Mouse (Mus musculus) spleen, embryonic (tissue): ENCODE measurements around the gene Bace2.

Experiments used
- CTCF ChIA-PET: fragments of 350-600 bp; sonication (Branson Sonifier 250); formaldehyde crosslinking; loops from one replicate; lab custom pipeline; 2022; lab: Charles Lee

The Bace2 gene

DNA sequence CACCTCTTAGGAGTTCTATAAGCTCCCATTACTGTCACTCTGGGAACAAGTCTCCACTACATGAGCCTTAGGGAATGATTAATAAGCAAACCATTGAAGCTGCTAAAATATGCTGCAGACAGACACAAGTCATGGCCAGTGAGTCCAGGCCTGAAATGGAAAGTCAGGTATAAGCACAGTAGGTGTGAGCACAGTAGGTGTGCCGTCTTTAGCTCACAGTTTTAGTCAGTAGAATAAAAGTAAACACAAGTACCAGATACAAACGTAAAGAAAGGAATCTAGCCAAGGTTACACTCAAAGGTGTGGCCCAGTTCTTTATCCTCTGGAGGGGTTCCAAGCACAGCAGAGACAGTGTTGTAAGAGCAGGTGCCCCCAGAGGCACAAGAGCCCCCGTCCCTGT, 110.9 kb downstream of the Bace2 start:
- CTCF ChIA-PET, result interaction anchor here (0.6 kb wide), 1 partner anchor 1039 kb away, joined by 4 read pairs; no protein-coding TSS in a partner anchor

DNA sequence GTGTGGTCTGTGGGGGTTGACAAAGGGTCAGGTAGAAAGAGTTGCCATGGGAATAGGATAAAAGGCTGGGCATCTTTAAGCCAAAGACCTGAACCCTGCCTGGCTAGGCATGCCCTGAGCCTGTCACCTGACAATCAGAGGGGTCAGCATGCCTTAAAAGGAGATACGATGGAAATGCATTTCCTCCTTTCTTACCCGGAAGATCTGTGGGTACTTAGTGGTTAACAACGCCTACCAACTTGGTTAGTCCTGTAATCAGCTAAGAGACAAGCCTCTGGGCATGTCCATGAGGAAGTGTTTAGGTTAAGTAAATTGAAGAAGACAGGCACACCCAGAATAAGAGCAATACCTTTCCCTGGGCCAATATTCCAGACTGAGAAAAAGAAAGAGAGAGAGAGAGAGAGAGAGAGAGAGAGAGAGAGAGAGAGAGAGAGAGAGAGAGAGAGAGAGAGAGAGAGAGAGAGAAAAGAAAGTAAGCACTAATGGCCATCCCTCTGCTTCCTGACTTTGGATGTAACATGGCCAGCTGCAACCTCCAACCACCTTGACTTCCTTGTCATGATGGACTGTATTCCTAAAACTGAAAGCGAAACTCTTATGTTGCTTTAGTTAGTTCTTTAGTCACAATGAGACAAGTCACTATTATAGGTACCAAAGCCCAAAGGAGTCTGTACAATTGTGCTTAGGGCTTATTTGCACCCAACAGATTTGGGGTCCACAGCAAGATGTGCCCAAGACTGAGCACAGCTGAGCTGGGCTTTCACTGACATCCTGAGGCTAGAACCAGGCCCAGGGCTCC, 111.7 kb downstream of the Bace2 start:
- CTCF ChIA-PET, result no interaction called here

DNA sequence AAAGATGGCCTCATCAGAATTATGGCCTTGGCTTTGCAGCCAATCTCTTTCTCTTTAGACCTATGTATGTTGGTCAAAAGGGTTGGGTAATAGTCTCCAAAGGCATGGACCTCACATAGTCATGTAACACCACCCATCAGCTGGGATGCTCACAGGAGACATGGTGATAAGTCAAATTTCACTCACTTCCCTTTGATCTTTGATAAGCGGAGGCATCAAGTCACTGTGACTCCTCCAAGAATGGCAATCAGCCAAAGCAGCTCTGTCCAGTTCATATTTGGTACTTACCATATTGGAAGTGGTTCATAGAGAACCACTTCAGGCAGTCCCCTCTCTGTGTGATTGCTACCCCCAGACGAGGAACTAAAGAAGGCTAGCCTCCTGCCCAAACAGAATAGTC, 118.1 kb downstream of the Bace2 start:
- CTCF ChIA-PET, result no interaction called here

GRCm38 (mm10) chr16:97475581-97475980, 119.0 kb downstream of the Bace2 start:
- CTCF ChIA-PET, result no interaction called here

GRCm38 (mm10) chr16:97476524-97476923, 120.0 kb downstream of the Bace2 start:
- CTCF ChIA-PET, result no interaction called here

DNA sequence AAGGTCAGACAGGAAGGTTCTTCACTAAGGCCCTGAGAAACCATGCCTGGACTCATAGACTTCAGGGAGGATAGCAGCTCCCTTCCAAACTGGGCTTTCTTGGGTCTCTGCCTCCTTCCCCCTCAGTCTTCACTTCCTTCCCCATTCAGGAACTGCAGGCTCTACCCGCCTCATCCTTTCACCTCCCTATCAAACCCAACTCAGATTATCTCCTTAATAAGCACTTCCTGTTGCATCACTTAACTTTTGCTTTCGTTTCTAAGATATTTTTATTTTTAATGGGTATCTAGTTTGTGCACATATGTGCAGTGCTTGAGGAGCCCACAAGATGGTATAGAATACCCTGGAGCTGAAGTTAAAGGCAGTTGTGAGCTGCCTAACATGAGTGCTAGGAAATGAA, 122.1 kb downstream of the Bace2 start:
- CTCF ChIA-PET, result no interaction called here

DNA sequence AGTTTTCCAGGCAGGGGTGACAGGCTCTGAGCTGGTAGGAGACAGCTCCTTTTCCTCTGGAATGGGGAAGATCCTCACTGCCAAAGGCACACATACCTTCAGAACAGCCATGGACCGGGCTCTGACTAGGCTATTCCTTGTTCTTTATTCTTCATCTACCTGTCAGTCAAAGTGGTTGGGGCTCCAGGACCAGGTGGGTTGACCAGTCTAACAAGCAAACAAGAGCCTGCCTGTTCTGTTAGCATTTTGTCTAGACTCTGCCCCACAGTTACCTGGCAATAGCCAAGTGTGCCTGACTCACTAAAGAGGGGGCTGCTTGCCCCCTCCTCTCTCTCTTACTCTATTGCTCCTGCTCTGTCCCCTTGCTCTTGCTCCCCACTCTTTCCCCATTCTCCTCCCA, 135.8 kb downstream of the Bace2 start:
- CTCF ChIA-PET, result no interaction called here
